Mouse (Mus musculus) kidney, adult 18-20 months (tissue): ENCODE measurements around the gene Srpr.

Source experiments
- DNase-seq: peaks from one replicate; pipeline ENCODE4 v3.0.0; 2021

Gene Srpr

GRCm38 (mm10) chr9:35192983-35193542, 6.9 kb upstream of the Srpr start:
- DNase-seq, result no peak

- no peak for DNase-seq
Observed at GRCm38 (mm10) chr9:35194048-35194447, 5.9 kb upstream of the Srpr start.

DNA sequence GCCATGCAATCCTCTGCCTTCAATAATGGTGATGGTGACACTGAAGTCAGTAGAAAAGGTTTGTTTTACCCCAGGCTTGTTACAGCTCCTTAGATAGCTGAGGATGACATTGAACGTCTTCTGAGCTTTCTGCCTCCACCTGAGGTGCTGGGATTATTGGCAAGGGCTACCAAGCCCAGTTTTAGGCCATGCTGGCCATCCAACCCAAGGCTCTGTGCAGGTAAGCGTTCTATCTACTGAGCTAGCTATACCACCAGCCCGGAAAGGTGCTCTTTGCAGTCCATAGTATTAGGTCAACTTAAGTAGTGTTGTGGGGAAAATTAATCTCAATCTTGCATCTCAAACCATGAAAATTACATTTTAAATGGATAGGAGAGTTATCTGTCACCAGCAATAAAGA, 2.4 kb upstream of the Srpr start:
- DNase-seq, result no peak

- DNase-seq, result no peak
Observed at GRCm38 (mm10) chr9:35198351-35198750, 1.6 kb upstream of the Srpr start.

DNA sequence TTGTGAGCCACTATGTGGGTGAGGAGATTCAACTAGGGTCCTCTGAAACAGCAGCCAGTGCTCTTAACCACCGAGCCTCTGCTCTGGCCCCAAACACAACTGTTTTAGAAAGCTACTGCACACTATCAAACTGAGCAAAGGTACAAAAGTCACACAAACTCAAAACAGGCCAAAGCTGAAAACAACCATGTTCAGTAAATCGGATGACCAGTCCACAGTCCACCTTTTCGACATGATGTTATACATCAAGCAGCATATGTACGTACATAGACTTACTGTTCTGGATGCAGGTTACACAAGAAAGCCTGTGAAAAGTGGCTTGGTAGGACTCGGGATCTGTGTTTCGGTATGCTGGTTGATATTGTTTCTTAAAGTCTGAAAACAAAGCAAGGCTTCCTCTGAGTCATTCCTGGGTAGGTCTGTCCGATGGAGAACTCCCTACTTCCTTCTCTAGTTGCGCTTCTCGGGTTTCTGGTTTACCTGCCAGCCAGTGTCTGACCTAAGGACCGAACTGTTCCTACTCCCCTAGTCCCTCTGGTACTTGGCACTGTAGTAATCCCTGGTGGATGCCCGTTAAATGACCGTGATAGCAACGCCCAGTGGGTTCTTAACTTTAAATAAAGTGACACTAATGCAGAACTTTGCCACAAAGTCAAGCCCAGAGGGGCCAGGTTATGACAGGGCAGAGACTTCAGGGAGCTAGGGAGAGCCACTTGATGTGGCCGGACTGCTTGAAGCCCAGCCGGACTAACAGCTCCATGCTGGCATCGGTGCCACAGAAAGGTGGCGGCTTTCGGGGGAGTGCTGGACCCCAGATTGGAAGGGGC, 817 bp upstream of the Srpr start:
- no peak for DNase-seq

- no peak for DNase-seq
Observed at GRCm38 (mm10) chr9:35200529-35201060, 620 bp downstream of the Srpr start.

GRCm38 (mm10) chr9:35203536-35203935, 3.6 kb downstream of the Srpr start:
- DNase-seq, result no peak

DNA sequence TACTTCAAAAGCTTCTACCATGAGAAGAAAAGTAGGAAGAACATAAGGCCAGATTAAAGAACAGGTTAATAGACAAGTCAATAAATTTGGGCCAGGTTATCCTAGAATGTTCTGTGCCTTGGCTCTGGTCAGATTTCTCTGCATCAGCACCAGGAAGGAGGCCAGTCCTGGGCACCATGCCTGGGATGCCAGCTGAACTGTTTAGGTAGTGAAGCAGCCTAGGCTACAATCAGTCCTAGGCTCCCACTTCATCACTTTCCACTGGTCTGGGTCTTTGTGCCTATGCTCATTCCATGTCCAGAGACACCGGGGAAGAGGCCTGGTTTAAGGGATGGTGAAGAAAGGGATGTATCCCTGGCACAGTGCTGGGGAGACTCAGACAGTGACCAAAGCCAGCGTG, 4.4 kb downstream of the Srpr start:
- DNase-seq, result no peak

- DNase-seq, result peak; percentile 98
Observed at GRCm38 (mm10) chr9:35210542-35211474, 10.8 kb downstream of the Srpr start, which contains the start of gene Foxred1. TSS of gene Foxred1 (minus strand) at chr9:35211055.

GRCm38 (mm10) chr9:35211573-35212511, 11.9 kb downstream of the Srpr start:
- DNase-seq, result no peak

DNA sequence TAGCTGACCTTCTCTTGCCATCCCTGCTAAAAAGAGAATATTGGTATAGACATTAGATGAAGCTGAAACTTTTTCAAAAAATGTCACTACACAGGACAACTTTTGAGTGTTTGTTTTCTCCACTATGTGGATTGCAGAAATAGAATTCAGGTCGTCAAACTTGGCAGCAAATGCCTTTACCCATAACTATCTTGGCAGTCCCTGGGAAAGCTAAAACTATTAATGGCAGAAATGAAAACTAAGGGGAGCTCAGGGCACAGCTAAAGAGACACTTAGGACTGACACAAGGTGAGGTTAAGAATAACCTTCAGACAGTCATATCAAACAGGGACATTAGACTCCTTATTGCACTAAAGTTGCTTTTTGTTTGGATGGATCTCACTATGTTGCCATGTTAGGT, 18.0 kb downstream of the Srpr start:
- no peak for DNase-seq

- DNase-seq, result no peak
Observed at GRCm38 (mm10) chr9:35223466-35223865, 23.5 kb downstream of the Srpr start.

DNA sequence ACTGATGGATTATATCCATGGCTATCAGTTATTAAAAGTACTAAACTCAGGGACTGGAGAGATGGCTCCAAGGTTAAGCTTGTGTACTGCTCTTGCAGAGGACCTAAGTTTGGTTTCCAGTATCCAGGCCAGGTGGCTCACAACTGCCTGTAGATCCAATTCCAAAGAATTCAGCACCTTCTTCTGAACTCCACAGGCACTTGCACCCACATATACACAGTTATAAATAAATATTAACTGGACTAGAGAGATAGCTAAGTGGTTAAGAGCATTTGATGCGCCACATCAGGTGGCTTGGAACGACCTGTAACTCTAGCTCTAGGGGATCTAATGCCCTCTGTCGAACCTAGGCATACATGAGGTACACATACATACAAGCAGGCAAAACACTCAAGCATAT, 28.7 kb downstream of the Srpr start:
- DNase-seq, result no peak

DNA sequence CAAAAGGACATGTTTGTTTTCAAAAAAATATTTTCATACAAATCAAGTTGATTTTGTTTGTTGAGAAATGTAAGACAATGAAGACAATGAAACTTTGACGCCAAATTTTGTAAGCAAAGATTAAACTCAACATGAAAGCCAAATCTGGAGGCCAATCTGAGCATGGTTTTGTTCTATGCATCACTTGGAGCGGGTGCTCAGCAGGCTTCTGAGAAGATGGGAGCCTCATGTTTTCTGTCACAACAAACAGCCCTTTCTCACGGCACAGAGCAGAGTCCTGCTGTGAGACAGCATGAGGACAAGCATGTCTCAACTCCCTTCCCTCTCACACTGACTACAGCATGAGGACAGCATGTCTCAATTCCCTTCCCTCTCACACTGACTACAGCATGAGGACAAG, 36.0 kb downstream of the Srpr start:
- no peak for DNase-seq

- DNase-seq, result no peak
Observed at GRCm38 (mm10) chr9:35238371-35238770, 38.4 kb downstream of the Srpr start.

- DNase-seq, result no peak
Observed at GRCm38 (mm10) chr9:35238915-35239571, 39.1 kb downstream of the Srpr start.

DNA sequence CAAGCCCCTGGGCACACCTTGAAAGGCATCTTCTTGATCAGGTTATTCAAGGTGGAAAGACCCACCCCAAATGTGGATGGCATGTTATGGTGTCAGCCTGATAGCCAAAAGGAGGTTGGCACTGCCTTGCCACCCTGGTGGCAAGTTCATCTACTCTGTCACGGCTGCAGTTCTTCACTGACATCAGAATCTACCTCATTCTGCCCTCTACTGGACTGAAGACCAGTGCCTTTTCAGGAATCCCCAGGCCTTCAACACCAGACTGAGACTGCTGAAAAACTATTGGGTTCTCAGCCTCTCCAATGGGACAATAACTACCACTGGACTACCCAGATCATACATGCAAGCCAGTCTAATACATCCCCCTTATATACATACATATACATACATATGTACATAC, 39.8 kb downstream of the Srpr start:
- no peak for DNase-seq

DNA sequence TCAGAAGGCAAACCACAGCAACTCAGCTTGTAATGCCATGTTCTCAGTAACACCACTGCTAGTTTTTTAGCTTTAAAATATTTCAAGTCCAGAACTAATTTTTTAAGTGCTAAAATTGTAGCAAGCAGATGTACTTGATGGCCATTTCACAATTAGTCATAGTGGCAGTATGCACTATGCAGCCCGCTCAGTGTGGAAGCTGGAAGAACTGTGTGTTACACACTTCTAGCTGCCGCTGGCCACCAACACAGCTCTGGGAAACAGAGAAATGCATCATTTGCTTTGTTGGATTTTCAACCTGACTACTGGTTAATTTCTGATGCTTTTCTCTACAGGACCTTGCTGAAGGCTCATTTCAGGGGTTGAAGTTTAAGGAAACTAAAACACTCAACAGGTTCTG, 47.4 kb downstream of the Srpr start:
- DNase-seq, result no peak

DNA sequence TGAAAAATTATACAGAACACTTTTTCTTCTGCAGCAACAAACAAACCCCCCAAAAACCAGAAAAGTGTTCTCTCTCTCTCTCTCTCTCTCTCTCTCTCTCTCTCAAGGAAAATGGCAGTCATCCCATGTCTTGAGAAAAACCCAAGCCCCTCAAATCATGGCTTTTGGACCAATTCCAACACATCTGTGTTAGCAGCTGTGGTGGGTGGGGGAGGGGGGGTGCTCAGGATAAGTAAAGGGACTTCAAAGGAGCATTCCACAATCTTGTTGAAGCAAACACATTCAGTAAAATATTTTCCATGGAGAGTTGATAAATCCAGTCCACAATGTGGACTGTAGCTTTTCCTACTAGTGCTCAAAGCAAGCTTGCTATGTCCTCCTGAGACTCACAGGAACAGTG, 49.5 kb downstream of the Srpr start:
- DNase-seq, result no peak

DNA sequence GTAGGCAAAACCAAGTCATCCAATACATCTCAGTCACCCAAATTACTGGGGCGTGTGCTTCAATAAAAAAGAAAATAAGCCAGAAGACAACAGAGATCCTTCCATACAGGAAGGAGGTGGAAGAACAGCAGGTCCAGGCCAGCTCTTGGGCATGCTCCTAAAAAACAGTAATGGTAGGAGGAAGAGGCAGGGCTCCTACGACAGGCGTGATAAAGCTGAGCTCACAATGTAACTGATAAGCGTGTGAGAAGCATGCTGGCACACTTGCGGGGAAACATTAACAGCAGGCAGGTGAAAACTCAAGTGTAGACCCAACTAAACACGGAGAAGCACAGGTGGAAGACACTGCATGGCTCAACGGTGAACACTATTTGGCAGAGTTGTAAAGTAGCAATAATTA, 57.4 kb downstream of the Srpr start:
- DNase-seq, result no peak

DNA sequence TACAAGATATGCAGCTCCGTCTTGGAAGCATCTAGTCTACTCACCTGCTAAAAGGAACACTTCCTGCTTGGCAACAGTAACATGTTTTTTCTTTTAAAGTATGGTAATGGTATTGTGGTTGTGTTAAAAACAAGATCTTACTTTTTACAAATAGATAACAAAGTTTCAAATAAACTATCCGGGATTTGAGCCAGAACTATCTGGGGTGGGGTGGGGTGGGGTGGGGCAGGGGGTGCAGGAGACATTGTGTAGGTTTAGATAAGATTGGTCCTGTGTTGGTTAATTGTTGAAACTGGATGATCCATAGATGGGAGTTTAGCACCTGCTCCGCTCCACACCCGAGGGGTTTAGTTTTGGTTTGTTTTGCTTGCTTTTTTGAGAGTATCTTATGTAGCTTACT, 62.4 kb downstream of the Srpr start:
- no peak for DNase-seq

DNA sequence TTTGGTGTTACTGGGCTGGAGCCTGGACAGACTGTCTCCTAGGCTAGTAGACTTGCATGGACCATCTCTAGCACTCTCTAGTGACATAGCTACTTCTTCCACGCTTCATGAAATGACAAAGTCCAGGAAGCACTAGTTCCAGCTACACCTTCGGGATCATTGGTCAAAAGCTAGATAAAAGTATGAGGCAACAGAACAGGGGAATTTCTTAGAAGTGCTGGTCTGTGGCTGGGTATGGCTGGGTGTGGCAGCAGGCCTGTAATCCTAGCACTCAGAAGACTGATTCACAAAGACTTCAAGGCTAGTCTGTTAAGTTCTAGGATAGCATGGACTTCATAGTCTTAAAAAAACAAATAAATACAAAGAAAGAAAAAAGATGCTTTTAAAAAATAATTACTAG, 63.5 kb downstream of the Srpr start:
- no peak for DNase-seq
